Mouse (Mus musculus) heart, embryonic 12.5 days (tissue): ENCODE results near the gene Aox2. TPM values are rescaled to one million over a fixed set of nuclear protein-coding genes. Genes with fewer than 3 reads are reported as not detected.

Experiments
- ATAC-seq: fragments of 200-750 bp; cut with Nextera tagmentation; 2 replicates; pipeline ENCODE4 v1.8.0; 2017; ENCODE audit warnings: moderate TSS enrichment, moderate library complexity; ENCODE audit not compliant: insufficient number of reproducible peaks, low FRiP score
- H3K27ac ChIP-seq: fragments of 300-500 bp; sonication (generic); 2 replicates; pipeline ENCODE4 v1.5.1; 2016; ENCODE audit warnings: mild to moderate bottlenecking, moderate library complexity; ENCODE audit not compliant: poor library complexity, severe bottlenecking
- H3K27me3 ChIP-seq: fragments of 300-500 bp; sonication (generic); replicated peaks from 2 replicates; pipeline ENCODE4 v1.6.1; 2016; ENCODE audit warnings: mild to moderate bottlenecking, moderate library complexity
- H3K36me3 ChIP-seq: fragments of 300-500 bp; sonication (generic); 2 replicates; pipeline ENCODE4 v1.6.1; 2016; ENCODE audit warnings: mild to moderate bottlenecking, moderate library complexity
- H3K4me1 ChIP-seq: fragments of 300-500 bp; sonication (generic); replicated peaks from 2 replicates; pipeline ENCODE4 v1.6.1; 2016; ENCODE audit warnings: mild to moderate bottlenecking
- H3K4me2 ChIP-seq: fragments of 300-500 bp; sonication (generic); 2 replicates; pipeline ENCODE4 v1.6.1; 2016; ENCODE audit warnings: mild to moderate bottlenecking, moderate library complexity
- H3K4me3 ChIP-seq: fragments of 300-500 bp; sonication (generic); 2 replicates; pipeline ENCODE4 v1.5.1; 2016; ENCODE audit warnings: mild to moderate bottlenecking
- H3K9ac ChIP-seq: fragments of 300-500 bp; sonication (generic); 2 replicates; pipeline ENCODE4 v1.6.1; 2016; ENCODE audit warnings: mild to moderate bottlenecking, moderate library complexity
- H3K9me3 ChIP-seq: fragments of 300-500 bp; sonication (generic); replicated peaks from 2 replicates; pipeline ENCODE4 v1.6.1; 2016; ENCODE audit warnings: mild to moderate bottlenecking, moderate library complexity
- WGBS: fragments of 180-500 bp; shearing (Covaris S2); methylation state at CpG from one replicate; pipeline ENCODE4 v1.1.7; 2016; 5-methylcytosine and 5-hydroxymethylcytosine counted together
- polyA plus RNA-seq: library from polyadenylated mRNA; unstranded; fragments of >200 nt; fragmentation: Nextera tagmentation; extraction: Ambion mirVana; gene quantifications from 2 replicates; pipeline ENCODE4 v1.2.1, GENCODE M21; 2016

Gene Aox2
- polyA plus RNA-seq, 1 experiment from 2014 or later, result not detected

DNA sequence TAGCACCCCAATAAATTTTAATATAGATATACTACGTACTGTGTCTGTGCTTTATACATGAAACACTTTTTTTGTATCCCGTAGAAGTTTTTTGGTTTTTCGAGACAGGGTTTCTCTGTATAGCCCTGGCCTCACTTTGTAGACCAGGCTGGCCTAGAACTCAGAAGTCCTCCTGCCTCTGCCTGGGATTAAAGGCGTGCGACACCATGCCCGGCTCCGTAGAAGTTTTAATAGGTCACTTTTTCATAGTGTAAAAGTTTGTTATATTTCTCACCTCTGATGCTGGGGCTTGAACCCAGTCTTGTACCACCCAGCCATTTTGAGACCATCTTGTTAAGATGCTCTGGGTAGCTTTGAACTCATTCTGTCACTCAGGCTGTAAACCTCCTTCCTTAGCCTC lies 129.2 kb downstream of the Aox2 start:
- Histone ChIP-seq H3K4me3 (no peak overlapping the region), H3K9me3 (no peaks in the 10 kb centered on the region), H3K4me2 (no peak overlapping the region), H3K27ac (no peak overlapping the region), H3K4me1 (no peaks in the 10 kb centered on the region), H3K9ac (no peak overlapping the region), H3K27me3 (no peaks in the 10 kb centered on the region), H3K36me3 (peaks cover 69% of the 10 kb centered on the region)
- 93% methylated on average over 7 of the region's 7 CpGs for WGBS
- ATAC-seq, result no peak

DNA sequence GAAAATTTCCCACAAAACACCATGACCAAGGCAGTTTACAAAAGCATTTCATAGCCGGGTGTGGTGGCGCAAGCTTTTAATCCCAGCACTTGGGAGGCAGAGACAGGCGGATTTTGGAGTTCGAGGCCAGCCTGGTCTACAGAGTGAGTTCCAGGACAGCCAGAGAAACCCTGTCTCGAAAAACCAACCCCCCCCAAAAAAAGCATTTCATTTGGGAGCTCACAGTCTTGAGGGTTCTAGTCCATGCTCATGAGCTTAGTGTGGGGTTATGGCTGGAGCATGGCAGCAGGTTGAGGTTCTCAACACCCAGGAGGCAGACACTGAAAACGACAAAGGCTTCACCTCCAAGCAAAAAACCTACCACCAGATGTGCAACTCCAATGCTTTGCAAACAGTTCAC lies 130.0 kb downstream of the Aox2 start:
- WGBS, result 85% methylated on average over 6 of the region's 6 CpGs
- Histone ChIP-seq H3K27me3 (no peaks in the 10 kb centered on the region), H3K36me3 (peaks cover 69% of the 10 kb centered on the region), H3K4me2 (no peak overlapping the region), H3K4me3 (no peak overlapping the region), H3K27ac (no peak overlapping the region), H3K9me3 (no peaks in the 10 kb centered on the region), H3K4me1 (no peaks in the 10 kb centered on the region), H3K9ac (no peak overlapping the region)
- no peak for ATAC-seq

DNA sequence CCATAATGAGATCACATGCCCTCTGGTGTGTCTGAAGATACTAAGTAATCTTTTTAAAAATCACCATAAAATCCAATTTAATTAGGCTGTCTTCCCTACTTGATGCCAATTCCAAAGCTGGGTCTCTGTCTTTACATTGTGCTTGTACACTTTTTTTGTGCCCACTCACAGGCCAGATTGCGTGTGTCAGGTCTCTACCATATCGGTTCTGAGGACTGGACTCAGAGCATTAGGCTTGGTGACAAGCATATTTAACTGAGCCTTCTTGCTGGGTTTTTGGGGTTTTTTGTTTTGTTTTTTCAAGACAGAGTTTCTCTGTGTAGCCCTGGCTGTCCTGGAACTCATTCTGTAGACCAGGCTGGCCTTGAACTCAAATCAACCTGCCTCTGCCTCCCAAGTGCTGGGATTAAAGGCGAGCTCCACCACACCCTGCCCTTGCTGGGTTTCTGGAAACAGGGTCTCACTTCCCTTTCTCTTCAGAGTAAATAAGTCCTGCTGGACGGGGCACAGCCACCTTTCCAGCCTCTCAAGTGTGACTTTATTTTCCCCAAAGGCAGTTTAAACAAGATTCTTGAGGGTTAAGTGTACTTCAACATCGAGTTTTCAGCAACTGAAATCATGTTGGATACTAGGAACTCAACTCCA lies 131.5 kb downstream of the Aox2 start:
- no peak overlapping the region for H3K27ac ChIP-seq
- 82% methylated on average over 5 of the region's 5 CpGs for WGBS
- H3K4me3 ChIP-seq, result no peak overlapping the region
- no peaks in the 10 kb centered on the region for H3K9me3 ChIP-seq
- peaks cover 70% of the 10 kb centered on the region for H3K36me3 ChIP-seq
- no peak overlapping the region for H3K4me2 ChIP-seq
- ATAC-seq, result no peak
- H3K4me1 ChIP-seq, result no peaks in the 10 kb centered on the region
- no peak overlapping the region for H3K9ac ChIP-seq
- no peaks in the 10 kb centered on the region for H3K27me3 ChIP-seq

DNA sequence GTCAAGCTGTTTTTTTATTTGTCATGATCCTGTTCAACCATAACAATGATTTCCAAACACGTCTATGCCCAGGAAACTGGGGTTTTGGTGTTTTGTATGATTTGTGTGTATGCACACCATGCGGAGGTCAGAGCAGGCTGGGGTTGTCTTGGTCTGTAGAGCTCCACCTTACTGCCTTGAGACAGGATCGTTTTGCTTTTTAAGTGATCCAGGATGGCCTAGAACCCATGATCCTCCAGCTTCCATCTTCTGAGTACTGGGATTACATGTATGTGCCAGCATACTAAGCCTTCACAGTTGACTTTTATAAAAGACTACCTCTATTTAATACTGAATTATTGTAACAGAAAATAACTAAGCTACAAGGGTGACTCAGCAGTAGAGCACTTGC lies 132.1 kb downstream of the Aox2 start:
- Histone ChIP-seq H3K9me3 (no peaks in the 10 kb centered on the region), H3K9ac (no peak overlapping the region), H3K27me3 (no peaks in the 10 kb centered on the region), H3K4me2 (no peak overlapping the region), H3K4me1 (no peaks in the 10 kb centered on the region), H3K36me3 (peaks cover 75% of the 10 kb centered on the region), H3K27ac (no peak overlapping the region), H3K4me3 (no peak overlapping the region)
- no peak for ATAC-seq
- WGBS, result 82% methylated on average over 3 of the region's 3 CpGs

DNA sequence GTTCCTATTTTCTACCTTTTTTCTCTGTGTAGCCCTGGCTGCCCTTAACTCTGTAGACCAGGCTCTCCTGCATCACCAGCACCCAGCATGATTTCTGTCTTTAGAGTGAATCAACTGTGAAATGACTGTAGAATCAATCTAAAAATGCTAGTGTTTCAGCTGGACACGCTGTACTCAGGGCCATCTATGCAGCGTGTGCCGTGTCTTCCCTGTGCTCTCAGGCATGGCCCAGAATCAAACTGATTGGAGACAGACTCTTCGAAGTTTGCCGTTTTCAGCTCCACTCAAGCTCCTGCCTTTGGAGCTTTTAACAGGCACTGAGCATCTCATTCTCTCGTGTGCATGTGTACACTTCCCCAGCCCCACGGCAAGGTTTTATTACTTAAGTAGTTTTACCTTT lies 132.7 kb downstream of the Aox2 start:
- Histone ChIP-seq H3K9me3 (no peaks in the 10 kb centered on the region), H3K36me3 (peaks cover 75% of the 10 kb centered on the region), H3K4me2 (no peak overlapping the region), H3K9ac (no peak overlapping the region), H3K4me3 (no peak overlapping the region), H3K4me1 (no peaks in the 10 kb centered on the region), H3K27ac (no peak overlapping the region), H3K27me3 (no peaks in the 10 kb centered on the region)
- WGBS, result 90% methylated on average over 7 of the region's 7 CpGs
- no peak for ATAC-seq

DNA sequence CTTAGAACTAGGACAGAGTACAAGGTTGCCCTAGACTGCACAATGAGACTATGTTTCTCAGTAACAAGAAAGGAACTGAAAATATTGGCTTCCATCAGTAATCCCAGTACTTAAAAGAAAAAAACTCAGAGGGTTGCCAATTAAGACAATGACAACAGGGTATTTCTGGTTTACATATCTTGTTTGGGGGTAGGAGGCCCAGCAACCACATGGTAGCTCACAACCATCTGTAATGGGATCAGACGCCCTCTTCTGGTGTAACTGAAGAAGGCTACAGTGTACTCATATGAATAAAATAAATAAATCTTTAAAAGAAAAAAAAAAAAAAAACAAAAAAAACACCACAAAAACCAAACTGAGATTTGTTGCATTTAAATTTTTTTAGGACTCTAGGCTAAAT lies 137.3 kb downstream of the Aox2 start:
- Histone ChIP-seq H3K4me2 (no peak overlapping the region), H3K27me3 (no peaks in the 10 kb centered on the region), H3K4me3 (no peak overlapping the region), H3K36me3 (peaks cover 88% of the 10 kb centered on the region), H3K4me1 (peaks cover 8% of the 10 kb centered on the region; the same call in 1 of the 2 replicates), H3K9ac (no peak overlapping the region), H3K27ac (no peak overlapping the region), H3K9me3 (no peaks in the 10 kb centered on the region)
- ATAC-seq, result no peak
- WGBS, result 32% methylated on average over 1 of the region's 1 CpGs

DNA sequence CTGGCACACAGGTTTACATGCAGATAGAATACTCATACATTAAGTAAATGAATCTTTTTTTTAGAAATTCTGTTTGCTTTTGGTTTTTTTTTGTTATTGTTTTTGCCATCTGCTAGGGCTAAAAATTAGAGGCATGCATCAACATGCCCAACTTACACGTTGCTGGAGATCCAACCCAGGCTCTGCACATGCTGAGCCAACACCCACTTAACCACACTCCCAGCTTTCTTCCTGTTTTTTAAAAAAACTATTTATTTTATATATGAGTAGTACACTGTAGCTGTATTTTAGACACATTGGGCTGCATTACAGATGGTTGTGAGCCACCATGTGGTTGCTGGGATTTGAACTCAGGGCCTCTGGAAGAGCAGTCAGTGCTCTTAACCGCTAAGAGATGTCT lies 137.9 kb downstream of the Aox2 start:
- Histone ChIP-seq H3K9me3 (no peaks in the 10 kb centered on the region), H3K36me3 (peaks cover 84% of the 10 kb centered on the region), H3K4me2 (no peak overlapping the region), H3K4me3 (no peak overlapping the region), H3K9ac (no peak overlapping the region), H3K27me3 (no peaks in the 10 kb centered on the region), H3K27ac (no peak overlapping the region), H3K4me1 (peaks cover 11% of the 10 kb centered on the region)
- 79% methylated on average over 2 of the region's 2 CpGs for WGBS
- no peak for ATAC-seq

DNA sequence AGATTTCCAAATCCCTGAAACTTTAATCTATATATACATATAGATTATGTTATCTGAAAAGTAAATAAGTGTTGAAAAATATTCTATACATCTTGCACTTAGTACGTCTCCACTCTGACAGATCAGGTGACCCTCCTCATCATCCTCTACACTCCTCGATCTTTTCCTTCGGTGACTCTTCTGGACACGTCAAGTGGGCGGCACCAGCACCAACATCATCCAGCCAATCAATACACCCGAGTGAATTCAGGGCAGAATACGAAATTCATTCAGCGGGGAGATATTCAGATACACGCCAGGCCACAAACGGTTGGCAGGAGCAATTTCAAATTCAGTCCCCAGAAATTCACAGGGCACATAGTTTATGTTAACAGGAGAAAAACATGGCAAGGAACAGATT lies 141.9 kb downstream of the Aox2 start:
- H3K27me3 ChIP-seq, result no peaks in the 10 kb centered on the region
- WGBS, result 82% methylated on average over 10 of the region's 10 CpGs
- no peak overlapping the region for H3K9ac ChIP-seq
- no peak for ATAC-seq
- H3K36me3 ChIP-seq, result peaks cover 57% of the 10 kb centered on the region
- no peak overlapping the region for H3K4me3 ChIP-seq
- H3K9me3 ChIP-seq, result no peaks in the 10 kb centered on the region
- 0 out of 2 replicates have a peak overlapping the region, but pooled peaks have one; percentile 19 for H3K4me2 ChIP-seq
- H3K4me1 ChIP-seq, result peaks cover 24% of the 10 kb centered on the region
- no peak overlapping the region for H3K27ac ChIP-seq

DNA sequence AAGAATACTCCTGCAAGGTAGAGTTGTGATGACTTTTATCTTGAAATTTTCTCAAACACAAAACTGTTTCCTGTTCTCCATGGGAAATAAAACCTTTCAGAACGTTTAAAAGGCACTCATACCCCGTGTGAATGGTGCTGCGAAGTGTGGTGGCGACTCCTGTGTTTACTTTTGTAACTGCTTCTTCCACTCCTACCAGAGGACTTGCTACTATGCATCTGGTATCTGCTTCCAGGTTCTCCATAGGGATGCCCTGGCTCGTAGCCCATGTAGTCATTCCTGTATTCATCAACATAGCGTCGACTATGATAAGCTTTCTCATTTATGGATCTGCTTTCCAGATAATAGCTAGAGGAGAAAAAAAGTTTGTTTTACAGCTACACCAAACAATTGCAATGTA lies 142.8 kb downstream of the Aox2 start:
- Histone ChIP-seq H3K4me2 (peak overlapping the region; percentile 38), H3K4me3 (peak overlapping the region; percentile 88; the same call in 1 of the 2 replicates), H3K4me1 (peaks cover 24% of the 10 kb centered on the region), H3K9ac (no peak overlapping the region), H3K27me3 (no peaks in the 10 kb centered on the region), H3K27ac (no peak overlapping the region), H3K36me3 (peaks cover 49% of the 10 kb centered on the region), H3K9me3 (no peaks in the 10 kb centered on the region)
- no peak for ATAC-seq
- 55% methylated on average over 7 of the region's 7 CpGs for WGBS

DNA sequence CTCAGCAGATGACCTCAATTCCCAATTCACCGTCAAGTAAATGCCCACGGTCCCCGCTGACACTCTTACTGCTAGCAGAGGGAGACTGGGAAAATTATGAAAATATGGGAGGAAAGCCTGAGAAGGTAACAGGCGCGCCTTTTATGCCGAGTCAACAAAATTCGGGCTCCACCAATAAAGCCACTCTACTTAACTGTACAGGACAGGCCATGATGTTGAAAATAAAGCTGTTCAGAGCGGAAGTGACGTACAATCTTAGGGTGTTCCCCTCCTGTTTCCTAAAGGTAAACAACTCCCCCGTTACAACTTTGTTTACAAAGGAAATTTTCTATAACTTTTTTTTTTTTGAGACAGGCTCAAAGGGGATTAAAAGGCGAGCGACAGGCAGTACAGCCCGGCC lies 144.8 kb downstream of the Aox2 start:
- Histone ChIP-seq H3K27ac (peak overlapping the region; percentile 99), H3K4me1 (peaks cover 24% of the 10 kb centered on the region), H3K27me3 (no peaks in the 10 kb centered on the region), H3K36me3 (peaks cover 32% of the 10 kb centered on the region), H3K4me3 (peak overlapping the region; percentile 88), H3K4me2 (peak overlapping the region; percentile 89), H3K9ac (peak overlapping the region; percentile 99), H3K9me3 (no peaks in the 10 kb centered on the region)
- peak; percentile 58; the same call in 1 of the 2 replicates for ATAC-seq
- WGBS, result 7% methylated on average over 13 of the region's 13 CpGs

DNA sequence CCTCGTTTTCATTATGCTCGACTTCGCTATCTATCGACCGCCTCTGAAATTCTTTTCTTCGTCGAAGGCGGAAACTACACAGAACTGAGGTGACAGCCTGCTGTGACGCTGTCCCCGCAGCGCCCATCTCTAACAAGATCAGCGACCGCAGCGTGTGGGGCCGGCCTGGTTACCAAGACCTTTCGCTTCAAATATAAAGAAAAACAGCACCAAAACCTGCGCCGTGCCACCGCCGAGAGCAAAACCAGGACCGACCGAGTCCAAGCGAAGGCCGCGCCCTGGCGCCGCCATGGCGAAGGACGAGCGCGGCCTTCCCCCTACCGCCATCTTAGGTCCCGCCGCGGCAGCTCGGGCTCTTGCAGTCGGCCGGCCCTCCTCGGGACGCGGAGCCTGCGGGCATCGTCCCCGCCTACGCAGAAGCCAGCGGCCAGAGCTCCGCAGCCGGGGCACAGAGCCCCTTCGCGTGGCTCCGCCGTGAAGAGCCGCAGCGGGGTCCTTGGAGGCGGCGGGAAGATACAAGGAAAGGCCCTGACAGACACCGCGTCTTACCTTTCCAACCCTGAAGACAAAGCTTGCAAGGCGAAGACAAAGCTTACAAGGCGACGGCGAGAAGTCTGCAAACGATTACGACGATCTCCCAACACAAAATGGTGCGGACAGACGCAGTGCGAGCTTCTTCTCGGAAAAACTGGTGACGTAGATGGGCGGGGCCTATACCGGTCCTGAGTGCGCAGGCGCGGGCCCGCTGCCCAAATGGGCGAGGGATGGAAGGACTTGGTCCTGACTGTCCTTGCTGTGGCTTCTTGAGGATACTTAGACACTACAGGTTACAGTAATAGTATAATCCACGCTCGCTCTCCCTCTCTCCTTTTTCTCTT lies 145.5 kb downstream of the Aox2 start, which contains the start of gene Clk1:
TSS of gene Clk1 (minus strand) at position 696 of the 878 bp plus-strand sequence.
- peak within 1 kb of the TSS; percentile 88 for H3K4me3 ChIP-seq
- peaks cover 25% of the 10 kb centered on the region for H3K36me3 ChIP-seq
- peak within 1 kb of the TSS; percentile 99 for H3K9ac ChIP-seq
- H3K27ac ChIP-seq, result peak within 1 kb of the TSS; percentile 99
- H3K9me3 ChIP-seq, result no peaks in the 10 kb centered on the region
- WGBS, result under 1% methylated on average over 79 of the region's 79 CpGs
- H3K4me1 ChIP-seq, result peaks cover 18% of the 10 kb centered on the region
- H3K27me3 ChIP-seq, result no peaks in the 10 kb centered on the region
- peak; percentile 97 for ATAC-seq
- peak within 1 kb of the TSS; percentile 89 for H3K4me2 ChIP-seq
